Mouse (Mus musculus): ENCODE data around the gene Nxnl2. TPM values are rescaled to one million over a fixed set of nuclear protein-coding genes. Genes with fewer than 3 reads are reported as not detected.

Gene Nxnl2
- total and polyA plus RNA-seq, 3 experiments = not detected

- no peaks in the 10 kb centered on the region for H3K9me3 ChIP-seq (replicated peaks; ENCODE audit: insufficient read depth, low read length)
- H3K27ac ChIP-seq (ENCODE audit: control insufficient read depth, low read depth, low read length) = no peak overlapping the region
- H3K9ac ChIP-seq (ENCODE audit: control insufficient read depth, low read depth, low read length, poor library complexity, severe bottlenecking) = no peak overlapping the region
- TF ChIP-seq MEF2A (IDR thresholded peaks at IDR 0.05; ENCODE audit: extremely low read depth, insufficient replicate concordance, low read depth, low read length, poor library complexity, severe bottlenecking) (no peak), TCF12 (IDR thresholded peaks at IDR 0.05; ENCODE audit: low read depth, low read length) (no peak), CHD2 (IDR thresholded peaks at IDR 0.05; ENCODE audit: low read length) (no peak), POLR2AphosphoS5 (IDR thresholded peaks at IDR 0.05; ENCODE audit: borderline replicate concordance, low read depth, low read length) (no peak), RAD21 (IDR thresholded peaks at IDR 0.05; ENCODE audit: low read depth, low read length) (no peak), POLR2AphosphoS2 (IDR thresholded peaks at IDR 0.05; ENCODE audit: low read length) (no peak), CTCF (IDR thresholded peaks at IDR 0.05 in 2 of 3, conservative IDR thresholded peaks at IDR 0.05 in 1 of 3; ENCODE audit: control insufficient read depth in 1 of 3, insufficient read depth in 1 of 3, low read depth in 2 of 3, low read length in 3 of 3, poor library complexity in 1 of 3, severe bottlenecking in 1 of 3) (no peak), KAT2A (conservative IDR thresholded peaks at IDR 0.05; ENCODE audit: low read depth, low read length) (no peak), POLR2A (IDR thresholded peaks at IDR 0.05; ENCODE audit: control insufficient read depth in 1 of 2, insufficient read depth in 1 of 2, low read depth in 1 of 2, low read length in 2 of 2, poor library complexity in 1 of 2) (no peak), ETS1 (IDR thresholded peaks at IDR 0.05; ENCODE audit: low read depth, low read length) (no peak), HCFC1 (IDR thresholded peaks at IDR 0.05; ENCODE audit: low read depth, low read length) (no peak), BHLHE40 (IDR thresholded peaks at IDR 0.05; ENCODE audit: borderline replicate concordance, low read depth, low read length) (no peak), RCOR1 (IDR thresholded peaks at IDR 0.05; ENCODE audit: low read depth, low read length) (no peak), ZNF384 (IDR thresholded peaks at IDR 0.05; ENCODE audit: low read depth, low read length) (no peak), ELF1 (IDR thresholded peaks at IDR 0.05; ENCODE audit: low read depth, low read length) (no peak), E2F4 (IDR thresholded peaks at IDR 0.05; ENCODE audit: borderline replicate concordance, low read depth, low read length) (no peak), TAL1 (IDR thresholded peaks at IDR 0.05; ENCODE audit: low read length) (no peak), ZC3H11A (IDR thresholded peaks at IDR 0.05; ENCODE audit: low read depth, low read length) (no peak), TBP (IDR thresholded peaks at IDR 0.05; ENCODE audit: low read depth, low read length) (no peak)
- H3K27me3 ChIP-seq (ENCODE audit: control insufficient read depth in 1 of 2, insufficient read depth in 2 of 2, low read length in 2 of 2) = no peaks in the 10 kb centered on the region
- no peaks in the 10 kb centered on the region for H3K36me3 ChIP-seq (ENCODE audit: control insufficient read depth in 1 of 2, insufficient read depth in 2 of 2, low read length in 2 of 2)
- DNase-seq (ENCODE audit: low read depth, low spot score) = no peak
- no peaks in the 10 kb centered on the region for H3K4me1 ChIP-seq (ENCODE audit: control insufficient read depth in 1 of 2, insufficient read depth in 2 of 2, low read length in 2 of 2)
- H3K79me2 ChIP-seq (ENCODE audit: control insufficient read depth, insufficient read depth, low read length, poor library complexity) = no peaks in the 10 kb centered on the region
- no peak overlapping the region for H3K4me3 ChIP-seq (ENCODE audit: control insufficient read depth in 1 of 2, insufficient read depth in 1 of 2, low read depth in 2 of 2, low read length in 2 of 2)
Observed at GRCm38 (mm10) chr13:51179362-51179761, 8.5 kb downstream of the Nxnl2 start.

- H3K4me1 ChIP-seq (ENCODE audit: control insufficient read depth in 1 of 2, insufficient read depth in 2 of 2, low read length in 2 of 2) = no peaks in the 10 kb centered on the region
- no peaks in the 10 kb centered on the region for H3K9me3 ChIP-seq (replicated peaks; ENCODE audit: insufficient read depth, low read length)
- TF ChIP-seq UBTF (IDR thresholded peaks at IDR 0.05; ENCODE audit: borderline replicate concordance, insufficient read depth, low read depth, low read length) (no peak), MYB (IDR thresholded peaks at IDR 0.05; ENCODE audit: low read depth, low read length) (no peak), CTCF (IDR thresholded peaks at IDR 0.05 in 2 of 3, conservative IDR thresholded peaks at IDR 0.05 in 1 of 3; ENCODE audit: control insufficient read depth in 1 of 3, insufficient read depth in 1 of 3, low read depth in 2 of 3, low read length in 3 of 3, poor library complexity in 1 of 3, severe bottlenecking in 1 of 3) (no peak), CHD1 (IDR thresholded peaks at IDR 0.05; ENCODE audit: low read depth, low read length) (no peak), RAD21 (IDR thresholded peaks at IDR 0.05; ENCODE audit: low read depth, low read length) (no peak), HCFC1 (IDR thresholded peaks at IDR 0.05; ENCODE audit: low read depth, low read length) (no peak), NRF1 (IDR thresholded peaks at IDR 0.05; ENCODE audit: insufficient read depth, low read depth, low read length, poor library complexity, severe bottlenecking) (no peak), NELFE (IDR thresholded peaks at IDR 0.05; ENCODE audit: low read depth, low read length) (no peak), RCOR1 (IDR thresholded peaks at IDR 0.05; ENCODE audit: low read depth, low read length) (no peak), MEF2A (IDR thresholded peaks at IDR 0.05; ENCODE audit: extremely low read depth, insufficient replicate concordance, low read depth, low read length, poor library complexity, severe bottlenecking) (no peak), JUND (IDR thresholded peaks at IDR 0.05; ENCODE audit: low read depth, low read length) (no peak), MXI1 (IDR thresholded peaks at IDR 0.05; ENCODE audit: low read depth, low read length) (no peak), POLR2AphosphoS5 (IDR thresholded peaks at IDR 0.05; ENCODE audit: borderline replicate concordance, low read depth, low read length) (no peak)
- H3K27ac ChIP-seq (ENCODE audit: control insufficient read depth, low read depth, low read length) = no peak overlapping the region
- no peaks in the 10 kb centered on the region for H3K36me3 ChIP-seq (ENCODE audit: control insufficient read depth in 1 of 2, insufficient read depth in 2 of 2, low read length in 2 of 2)
- no peaks in the 10 kb centered on the region for H3K27me3 ChIP-seq (ENCODE audit: control insufficient read depth in 1 of 2, insufficient read depth in 2 of 2, low read length in 2 of 2)
- no peak overlapping the region for H3K9ac ChIP-seq (ENCODE audit: control insufficient read depth, low read depth, low read length, poor library complexity, severe bottlenecking)
- H3K4me3 ChIP-seq (ENCODE audit: control insufficient read depth in 1 of 2, insufficient read depth in 1 of 2, low read depth in 2 of 2, low read length in 2 of 2) = no peak overlapping the region
- DNase-seq (ENCODE audit: low read depth, low spot score) = no peak
- no peaks in the 10 kb centered on the region for H3K79me2 ChIP-seq (ENCODE audit: control insufficient read depth, insufficient read depth, low read length, poor library complexity)
Observed at GRCm38 (mm10) chr13:51182236-51182635, 11.4 kb downstream of the Nxnl2 start.

All from MEL (cell line).